24 mouse cellular contexts compared by ENCODE assay signal in genomic region chr16:50321368-50321767, GRCm38 (mm10).
DNase-seq lines count a peak whose midpoint lies in the region; ATAC-seq and TF ChIP-seq lines count a peak whose summit lies in the region.
"Had no signal": no experiment of that assay in that cellular context is flagged by ENCODE, and none has a peak within 500 bp of the region (broad histone marks: within the 10 kb centered on the region; RNA-seq: fewer than 3 reads in every experiment).

No protein-coding gene starts in this region.

- TF ChIP-seq POLR2A in heart, adult 2 months (IDR thresholded peaks at IDR 0.05; ENCODE audit: insufficient read depth, low read depth, low read length), result no peak

- no peak for TF ChIP-seq EP300 in heart, adult 2 months (IDR thresholded peaks at IDR 0.05; ENCODE audit: insufficient read depth, low read depth, low read length)

- no peaks in the 10 kb centered on the region for H3K36me3 ChIP-seq in heart, adult 2 months (ENCODE audit: control insufficient read depth, insufficient read depth, low read length)
- H3K36me3 ChIP-seq: embryonic facial prominence, embryonic 13.5 days; hindbrain, embryonic 15.5 days; midbrain, embryonic 12.5 days; neural tube, embryonic 13.5 days had no signal

- H3K27ac ChIP-seq in heart, adult 2 months, result no peak overlapping the region
- no peak overlapping the region for H3K27ac ChIP-seq in left cerebral cortex, adult 2 months
- H3K27ac ChIP-seq: embryonic facial prominence, embryonic 13.5 days; forebrain, embryonic 13.5 days; hindbrain, embryonic 15.5 days; midbrain, embryonic 12.5 days; neural tube, embryonic 13.5 days had no signal

- ATAC-seq in Patski, result no peak
- ATAC-seq: forebrain, embryonic 13.5 days had no signal

- no peaks in the 10 kb centered on the region for H3K4me1 ChIP-seq in heart, adult 2 months (ENCODE audit: control insufficient read depth, insufficient read depth, low read length)
- H3K4me1 ChIP-seq: embryonic facial prominence, embryonic 13.5 days; hindbrain, embryonic 15.5 days; midbrain, embryonic 12.5 days; neural tube, embryonic 13.5 days had no signal

- in situ Hi-C loops in Patski (cut with MboI; ENCODE audit: low pct_unique_long_range_greater_than_20kb), result loop anchor here (25.0 kb wide), 1 partner anchor 1034 kb away; no protein-coding TSS in a partner anchor

- H3K79me2 ChIP-seq in heart, adult 2 months (replicated peaks; ENCODE audit: control insufficient read depth, insufficient read depth, low read length), result no peaks in the 10 kb centered on the region

- no peaks in the 10 kb centered on the region for H3K27me3 ChIP-seq in heart, adult 2 months (ENCODE audit: control insufficient read depth, insufficient read depth, low read length)
- H3K27me3 ChIP-seq in Patski, result no peaks in the 10 kb centered on the region
- H3K27me3 ChIP-seq: embryonic facial prominence, embryonic 13.5 days; forebrain, embryonic 13.5 days; hindbrain, embryonic 15.5 days; midbrain, embryonic 12.5 days; neural tube, embryonic 13.5 days had no signal

- no peak for DNase-seq in heart, adult 2 months
- DNase-seq in heart, postnatal 10 days, result no peak
- DNase-seq in left cerebral cortex, adult 2 months (ENCODE audit: extremely low spot score in 1 of 2, low spot score in 2 of 2), result no peak
- DNase-seq in left cerebral cortex, adult 9 months (ENCODE audit: low spot score in 2 of 2), result no peak
- peak; percentile 39 for DNase-seq in 416B (ENCODE audit: low read depth)
- DNase-seq in Patski (ENCODE audit: low read depth, low spot score), result no peak
- DNase-seq in spleen, postnatal 14 days (ENCODE audit: low spot score in 2 of 2), result no peak
- no peak for DNase-seq in ovary, postnatal 10 days (ENCODE audit: low spot score)
- DNase-seq: adrenal gland, adult 2 months; cerebellum, adult 2 months; cerebellum, postnatal 25 days; embryo, embryonic 11 days; gastrocnemius, postnatal 36 days; heart, postnatal 36 days; kidney, adult 11 months; lung, postnatal 14 days; thymus, adult 2 months had no signal

- CTCF ChIA-PET in Patski (lab: Charles Lee), result interaction anchor here (1.3 kb wide), 1 partner anchor 9 kb away, joined by 4 read pairs; no protein-coding TSS in a partner anchor

- peak; percentile 55 for TF ChIP-seq CTCF in heart, adult 2 months (IDR thresholded peaks at IDR 0.05)
- TF ChIP-seq CTCF in left cerebral cortex, adult 2 months (IDR thresholded peaks at IDR 0.05), result peak; percentile 47
- TF ChIP-seq CTCF in Patski (IDR thresholded peaks at IDR 0.05), result peak; percentile 12

- WGBS in heart, adult 2 months, result 67% methylated on average over 3 of the region's 3 CpGs

- intact Hi-C loops in heart, adult 2 months (cut with DNase I), result no loop called here
- intact Hi-C loops in heart, postnatal 10 days (cut with DNase I), result no loop called here
- intact Hi-C loops in left cerebral cortex, adult 2 months (cut with DNase I), result no loop called here

- H3K9ac ChIP-seq in heart, adult 2 months (ENCODE audit: low read depth, low read length), result no peak overlapping the region
- H3K9ac ChIP-seq: embryonic facial prominence, embryonic 13.5 days; forebrain, embryonic 13.5 days; hindbrain, embryonic 15.5 days; midbrain, embryonic 12.5 days; neural tube, embryonic 13.5 days had no signal

- POLR2A ChIA-PET in Patski (lab: Charles Lee), result no interaction called here

- no peak overlapping the region for H3K4me3 ChIP-seq in heart, adult 2 months
- no peak overlapping the region for H3K4me3 ChIP-seq in left cerebral cortex, adult 2 months
- H3K4me3 ChIP-seq: embryonic facial prominence, embryonic 13.5 days; erythroblast, embryonic 14.5 days; forebrain, embryonic 13.5 days; hindbrain, embryonic 15.5 days; midbrain, embryonic 12.5 days; myocyte; neural tube, embryonic 13.5 days had no signal
